Mouse (Mus musculus): ENCODE data around the gene Tmem163. TPM values are rescaled to one million over a fixed set of nuclear protein-coding genes. Genes with fewer than 3 reads are reported as not detected.

Tmem163 gene
- polyA plus RNA-seq, 1 experiment, result 0.22 TPM

- Histone ChIP-seq H3K4me1 (ENCODE audit: control insufficient read depth, insufficient read depth, low read length) (no peaks in the 10 kb centered on the region), H3K27me3 (ENCODE audit: control insufficient read depth, insufficient read depth, low read length) (no peaks in the 10 kb centered on the region), H3K27ac (ENCODE audit: control insufficient read depth, insufficient read depth, low read depth, low read length) (no peak overlapping the region), H3K4me3 (ENCODE audit: control insufficient read depth, low read depth, low read length) (no peak overlapping the region), H3K36me3 (ENCODE audit: control insufficient read depth, insufficient read depth, low read length) (no peaks in the 10 kb centered on the region)
- TF ChIP-seq CTCF (IDR thresholded peaks at IDR 0.05; ENCODE audit: control insufficient read depth, insufficient read depth, insufficient replicate concordance, low read depth, low read length) (no peak), POLR2A (IDR thresholded peaks at IDR 0.05; ENCODE audit: control insufficient read depth, low read depth, low read length) (no peak)
Observed at GRCm38 (mm10) chr1:127482911-127483310, 196.4 kb downstream of the Tmem163 start.

- no peak overlapping the region for H3K27ac ChIP-seq (ENCODE audit: control insufficient read depth, insufficient read depth, low read depth, low read length)
- H3K36me3 ChIP-seq (ENCODE audit: control insufficient read depth, insufficient read depth, low read length), result no peaks in the 10 kb centered on the region; the same call in 1 of the 2 replicates
- no peaks in the 10 kb centered on the region for H3K4me1 ChIP-seq (ENCODE audit: control insufficient read depth, insufficient read depth, low read length)
- H3K4me3 ChIP-seq (ENCODE audit: control insufficient read depth, low read depth, low read length), result no peak overlapping the region
- TF ChIP-seq POLR2A (IDR thresholded peaks at IDR 0.05; ENCODE audit: control insufficient read depth, low read depth, low read length), result no peak
- no peak for TF ChIP-seq CTCF (IDR thresholded peaks at IDR 0.05; ENCODE audit: control insufficient read depth, insufficient read depth, insufficient replicate concordance, low read depth, low read length)
- no peaks in the 10 kb centered on the region for H3K27me3 ChIP-seq (ENCODE audit: control insufficient read depth, insufficient read depth, low read length)
Observed at GRCm38 (mm10) chr1:127475756-127476155, 203.6 kb downstream of the Tmem163 start.

GRCm38 (mm10) chr1:127470175-127470574 is 209.2 kb downstream of the Tmem163 start:
- TF ChIP-seq CTCF (IDR thresholded peaks at IDR 0.05; ENCODE audit: control insufficient read depth, insufficient read depth, insufficient replicate concordance, low read depth, low read length), result no peak
- TF ChIP-seq POLR2A (IDR thresholded peaks at IDR 0.05; ENCODE audit: control insufficient read depth, low read depth, low read length), result no peak
- Histone ChIP-seq H3K4me1 (ENCODE audit: control insufficient read depth, insufficient read depth, low read length) (no peaks in the 10 kb centered on the region), H3K27ac (ENCODE audit: control insufficient read depth, insufficient read depth, low read depth, low read length) (no peak overlapping the region)

GRCm38 (mm10) chr1:127467238-127467637 is 212.1 kb downstream of the Tmem163 start:
- Histone ChIP-seq H3K4me3 (ENCODE audit: control insufficient read depth, low read depth, low read length) (no peak overlapping the region), H3K27me3 (ENCODE audit: control insufficient read depth, insufficient read depth, low read length) (no peaks in the 10 kb centered on the region), H3K36me3 (ENCODE audit: control insufficient read depth, insufficient read depth, low read length) (no peaks in the 10 kb centered on the region; the same call in 1 of the 2 replicates), H3K27ac (ENCODE audit: control insufficient read depth, insufficient read depth, low read depth, low read length) (no peak overlapping the region), H3K4me1 (ENCODE audit: control insufficient read depth, insufficient read depth, low read length) (no peaks in the 10 kb centered on the region)
- TF ChIP-seq POLR2A (IDR thresholded peaks at IDR 0.05; ENCODE audit: control insufficient read depth, low read depth, low read length), result no peak
- no peak for TF ChIP-seq CTCF (IDR thresholded peaks at IDR 0.05; ENCODE audit: control insufficient read depth, insufficient read depth, insufficient replicate concordance, low read depth, low read length)

More at GRCm38 (mm10) chr1:127470175-127470574, 209.2 kb downstream of the Tmem163 start:
- H3K36me3 ChIP-seq (ENCODE audit: control insufficient read depth, insufficient read depth, low read length), result no peaks in the 10 kb centered on the region; the same call in 1 of the 2 replicates
- H3K27me3 ChIP-seq (ENCODE audit: control insufficient read depth, insufficient read depth, low read length), result no peaks in the 10 kb centered on the region
- no peak overlapping the region for H3K4me3 ChIP-seq (ENCODE audit: control insufficient read depth, low read depth, low read length)

GRCm38 (mm10) chr1:127465292-127465691 is 214.1 kb downstream of the Tmem163 start:
- Histone ChIP-seq H3K27me3 (ENCODE audit: control insufficient read depth, insufficient read depth, low read length) (no peaks in the 10 kb centered on the region), H3K4me3 (ENCODE audit: control insufficient read depth, low read depth, low read length) (no peak overlapping the region), H3K36me3 (ENCODE audit: control insufficient read depth, insufficient read depth, low read length) (no peaks in the 10 kb centered on the region), H3K4me1 (ENCODE audit: control insufficient read depth, insufficient read depth, low read length) (no peaks in the 10 kb centered on the region), H3K27ac (ENCODE audit: control insufficient read depth, insufficient read depth, low read depth, low read length) (no peak overlapping the region)
- TF ChIP-seq CTCF (IDR thresholded peaks at IDR 0.05; ENCODE audit: control insufficient read depth, insufficient read depth, insufficient replicate concordance, low read depth, low read length) (no peak), POLR2A (IDR thresholded peaks at IDR 0.05; ENCODE audit: control insufficient read depth, low read depth, low read length) (no peak)

- Histone ChIP-seq H3K27me3 (ENCODE audit: control insufficient read depth, insufficient read depth, low read length) (no peaks in the 10 kb centered on the region), H3K27ac (ENCODE audit: control insufficient read depth, insufficient read depth, low read depth, low read length) (peak overlapping the region; percentile 49), H3K4me3 (ENCODE audit: control insufficient read depth, low read depth, low read length) (no peak overlapping the region), H3K4me1 (ENCODE audit: control insufficient read depth, insufficient read depth, low read length) (no peaks in the 10 kb centered on the region; the same call in none of the 2 replicates), H3K36me3 (ENCODE audit: control insufficient read depth, insufficient read depth, low read length) (peaks cover 2% of the 10 kb centered on the region; the same call in 1 of the 2 replicates)
- no peak for TF ChIP-seq CTCF (IDR thresholded peaks at IDR 0.05; ENCODE audit: control insufficient read depth, insufficient read depth, insufficient replicate concordance, low read depth, low read length)
- TF ChIP-seq POLR2A (IDR thresholded peaks at IDR 0.05; ENCODE audit: control insufficient read depth, low read depth, low read length), result no peak
Observed at GRCm38 (mm10) chr1:127464041-127464440, 215.3 kb downstream of the Tmem163 start.

GRCm38 (mm10) chr1:127461017-127461416 is 218.3 kb downstream of the Tmem163 start:
- H3K4me1 ChIP-seq (ENCODE audit: control insufficient read depth, insufficient read depth, low read length), result peaks cover 2% of the 10 kb centered on the region
- H3K36me3 ChIP-seq (ENCODE audit: control insufficient read depth, insufficient read depth, low read length), result peaks cover 2% of the 10 kb centered on the region; the same call in 1 of the 2 replicates
- TF ChIP-seq CTCF (IDR thresholded peaks at IDR 0.05; ENCODE audit: control insufficient read depth, insufficient read depth, insufficient replicate concordance, low read depth, low read length), result no peak
- no peak overlapping the region for H3K27ac ChIP-seq (ENCODE audit: control insufficient read depth, insufficient read depth, low read depth, low read length)
- H3K27me3 ChIP-seq (ENCODE audit: control insufficient read depth, insufficient read depth, low read length), result no peaks in the 10 kb centered on the region
- H3K4me3 ChIP-seq (ENCODE audit: control insufficient read depth, low read depth, low read length), result no peak overlapping the region

- TF ChIP-seq CTCF (IDR thresholded peaks at IDR 0.05; ENCODE audit: control insufficient read depth, insufficient read depth, insufficient replicate concordance, low read depth, low read length) (no peak), POLR2A (IDR thresholded peaks at IDR 0.05; ENCODE audit: control insufficient read depth, low read depth, low read length) (no peak)
- H3K4me1 ChIP-seq (ENCODE audit: control insufficient read depth, insufficient read depth, low read length), result peaks cover 2% of the 10 kb centered on the region
- peaks cover 2% of the 10 kb centered on the region; the same call in 1 of the 2 replicates for H3K36me3 ChIP-seq (ENCODE audit: control insufficient read depth, insufficient read depth, low read length)
- peak overlapping the region; percentile 41 for H3K27ac ChIP-seq (ENCODE audit: control insufficient read depth, insufficient read depth, low read depth, low read length)
- no peaks in the 10 kb centered on the region for H3K27me3 ChIP-seq (ENCODE audit: control insufficient read depth, insufficient read depth, low read length)
- no peak overlapping the region for H3K4me3 ChIP-seq (ENCODE audit: control insufficient read depth, low read depth, low read length)
Observed at GRCm38 (mm10) chr1:127459576-127459975, 219.8 kb downstream of the Tmem163 start.
